24 mouse cellular contexts compared by ENCODE assay signal in genomic region chr19:43451563-43451962, GRCm38 (mm10). TPM values are rescaled to one million over a fixed set of nuclear protein-coding genes. Genes with fewer than 3 reads are reported as not detected.
"Had no signal": no experiment of that assay in that cellular context is flagged by ENCODE, and none has a peak within 500 bp of the region (broad histone marks: within the 10 kb centered on the region; RNA-seq: fewer than 3 reads in every experiment).

No protein-coding gene starts in this region.

- H3K4me3 ChIP-seq: gastrocnemius, adult 2 months; heart, adult 2 months; heart, embryonic 10.5 days; heart, embryonic 12.5 days; hindbrain, embryonic 10.5 days; hindbrain, embryonic 12.5 days; intestine, embryonic 15.5 days; limb, embryonic 13.5 days; limb, embryonic 15.5 days; liver, embryonic 12.5 days had no signal

- DNase-seq: gastrocnemius, adult 2 months; gastrocnemius, postnatal 10 days; gastrocnemius, postnatal 25 days; heart, adult 2 months; heart, postnatal 10 days; heart, postnatal 4 days; kidney, adult 18-20 months; kidney, adult 8-10 months; kidney, postnatal 14 days; left cerebral cortex, postnatal 4 days had no signal

- H3K27ac ChIP-seq: gastrocnemius, adult 2 months; heart, adult 2 months; heart, embryonic 10.5 days; hindbrain, embryonic 10.5 days; hindbrain, embryonic 12.5 days; hindbrain, embryonic 14.5 days; intestine, embryonic 15.5 days; kidney, postnatal 0 days; limb, embryonic 13.5 days; limb, embryonic 15.5 days; liver, embryonic 14.5 days had no signal

- H3K4me1 ChIP-seq: heart, embryonic 10.5 days; heart, embryonic 12.5 days; hindbrain, embryonic 10.5 days; hindbrain, embryonic 12.5 days; intestine, embryonic 15.5 days; limb, embryonic 13.5 days; limb, embryonic 15.5 days had no signal

RNA-seq across cellular contexts. Expression of gene Cnnm1, which starts 11.3 kb away (rescaled TPM):
- total RNA-seq: granulocyte monocyte progenitor cell, adult 5-6 weeks had no signal
- polyA plus RNA-seq: inflammation-experienced regulatory T-cells, adult 6 months; kidney, embryonic 14.5 days had no signal
